In the genomic region with DNA sequence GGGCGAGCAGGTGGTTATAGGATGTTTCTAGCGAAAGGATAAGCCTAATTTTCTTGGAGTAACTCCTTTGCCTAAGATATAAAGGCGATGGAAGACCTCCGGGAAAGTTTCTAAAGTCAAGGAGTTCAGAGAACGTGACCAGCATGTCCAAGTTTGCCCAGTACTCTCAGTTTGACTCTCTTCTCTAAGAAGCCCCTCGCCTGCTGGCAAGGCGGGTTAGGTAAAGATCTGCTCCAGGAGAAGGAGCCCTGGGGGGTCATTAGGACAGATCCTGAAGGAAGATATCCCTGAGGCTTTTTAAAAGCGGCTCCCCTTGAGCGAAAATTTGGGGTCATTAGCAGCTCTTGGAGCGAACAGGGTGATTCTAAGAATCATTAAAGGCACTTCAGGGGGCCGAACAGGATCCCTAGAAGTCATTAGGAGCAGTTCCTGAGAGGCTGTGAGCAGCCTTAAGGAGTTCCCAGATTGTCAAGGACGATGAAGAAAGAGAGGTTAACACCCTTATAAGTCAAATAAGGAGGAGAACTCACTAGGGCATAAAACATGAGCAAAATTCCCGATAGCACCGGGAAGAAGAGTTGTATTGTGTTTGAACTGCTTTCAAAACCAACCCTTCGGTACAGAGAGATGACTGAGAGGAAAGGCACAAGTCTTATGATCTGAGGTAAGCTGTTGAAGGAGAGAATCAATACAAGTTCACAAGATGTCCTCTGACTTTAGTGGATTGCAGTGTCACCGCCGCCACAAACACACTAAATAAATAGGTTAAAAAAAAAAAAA, we compare ENCODE assay signal across 8 mouse cellular contexts. TPM values are rescaled to one million over a fixed set of nuclear protein-coding genes. Genes with fewer than 3 reads are reported as not detected.
DNase-seq lines count a peak whose midpoint lies in the region; ATAC-seq lines count a peak whose summit lies in the region.

No protein-coding gene starts in this region.

- H3K36me3 ChIP-seq in kidney, embryonic 14.5 days (ENCODE audit: control insufficient read depth, insufficient read depth, low read length), result peaks cover 20% of the 10 kb centered on the region
- H3K36me3 ChIP-seq in forebrain, embryonic 16.5 days (ENCODE audit: control insufficient read depth, insufficient read depth), result peaks cover 18% of the 10 kb centered on the region

- H3K4me3 ChIP-seq in kidney, embryonic 14.5 days (ENCODE audit: low read length), result peak overlapping the region; percentile 85
- peak overlapping the region; percentile 79 for H3K4me3 ChIP-seq in forebrain, embryonic 16.5 days (replicated peaks; ENCODE audit: low read length)

- H3K9ac ChIP-seq in kidney, embryonic 14.5 days (ENCODE audit: low read depth, low read length), result peak overlapping the region; percentile 85
- peak overlapping the region; percentile 44 for H3K9ac ChIP-seq in forebrain, embryonic 16.5 days (replicated peaks; ENCODE audit: low read depth, low read length)

- peaks cover 10% of the 10 kb centered on the region for H3K4me1 ChIP-seq in kidney, embryonic 14.5 days (ENCODE audit: control insufficient read depth, insufficient read depth, low read length)
- H3K4me1 ChIP-seq in forebrain, embryonic 16.5 days (replicated peaks; ENCODE audit: control insufficient read depth, insufficient read depth, low read length), result peaks cover 15% of the 10 kb centered on the region

- peak overlapping the region; percentile 91 for H3K27ac ChIP-seq in kidney, embryonic 14.5 days (ENCODE audit: low read depth, low read length)
- H3K27ac ChIP-seq in forebrain, embryonic 16.5 days (ENCODE audit: low read length), result peak overlapping the region; percentile 99

- H3K27me3 ChIP-seq in kidney, embryonic 14.5 days (ENCODE audit: control insufficient read depth, insufficient read depth, low read length), result no peaks in the 10 kb centered on the region
- H3K27me3 ChIP-seq in forebrain, embryonic 16.5 days (replicated peaks; ENCODE audit: control insufficient read depth, insufficient read depth, low read length), result no peaks in the 10 kb centered on the region

- no peak for ATAC-seq in kidney, embryonic 14.5 days (ENCODE audit: low FRiP score, low TSS enrichment)
- no peak for ATAC-seq in forebrain, embryonic 16.5 days

- DNase-seq in kidney, adult 18-20 months, result no peak
- peak; percentile 11 for DNase-seq in MN1 (ENCODE audit: low spot score)
- peak; percentile 4 for DNase-seq in lung, postnatal 25 days (ENCODE audit: low spot score)
- DNase-seq in adrenal gland, postnatal 4 days (ENCODE audit: low spot score in 2 of 2), result no peak
- DNase-seq in left cerebral cortex, adult 18-20 months (ENCODE audit: low spot score in 2 of 2), result no peak
- no peak for DNase-seq in cerebellum, adult 18-20 months

- WGBS in kidney, embryonic 14.5 days, result 12% methylated on average over 17 of the region's 17 CpGs
- WGBS in forebrain, embryonic 16.5 days, result 9% methylated on average over 17 of the region's 17 CpGs

- H3K4me2 ChIP-seq in kidney, embryonic 14.5 days (replicated peaks; ENCODE audit: low read depth, low read length), result peak overlapping the region; percentile 83
- peak overlapping the region; percentile 66 for H3K4me2 ChIP-seq in forebrain, embryonic 16.5 days (ENCODE audit: low read length)

- no peaks in the 10 kb centered on the region for H3K9me3 ChIP-seq in kidney, embryonic 14.5 days (ENCODE audit: control insufficient read depth, low read length)
- no peaks in the 10 kb centered on the region for H3K9me3 ChIP-seq in forebrain, embryonic 16.5 days (ENCODE audit: control insufficient read depth, low read length)

RNA-seq across cellular contexts. Expression of a gene that starts 0.6 kb away (rescaled TPM):
- 35.2 and 58.8 TPM in 2 replicates for polyA plus RNA-seq in kidney, embryonic 14.5 days (2014; fragmentation: Nextera tagmentation; extraction: Ambion mirVana)
- polyA plus RNA-seq in forebrain, embryonic 16.5 days (2015; fragmentation: Nextera tagmentation; extraction: Ambion mirVana), result 61.5 and 65.7 TPM in 2 replicates
- 10 to 100 TPM; 61.5 to 66.3 TPM for total RNA-seq in adrenal gland, postnatal 4 days (2021)
- total RNA-seq in left cerebral cortex, adult 18-20 months (2021), result 10 to 100 TPM; 36.2 to 38.2 TPM

RNA-seq across cellular contexts. Expression of a gene that starts 45.8 kb away (rescaled TPM):
- 6.8 and 11.0 TPM in 2 replicates for polyA plus RNA-seq in kidney, embryonic 14.5 days (2014; fragmentation: Nextera tagmentation; extraction: Ambion mirVana)
- 12.6 and 14.1 TPM in 2 replicates for polyA plus RNA-seq in forebrain, embryonic 16.5 days (2015; fragmentation: Nextera tagmentation; extraction: Ambion mirVana)
- total RNA-seq in adrenal gland, postnatal 4 days (2021), result 10 to 100 TPM; 21.8 to 26.4 TPM
- 10 to 100 TPM; 45.8 to 51.2 TPM for total RNA-seq in left cerebral cortex, adult 18-20 months (2021)

Comparison
In these comparisons a context has a peak if more than half of its experiments do, and no peak if none do; other contexts are left out.
1. DNase-seq: peak in MN1 (single experiment) and lung, postnatal 25 days (single experiment); none in kidney, adult 18-20 months (single experiment), adrenal gland, postnatal 4 days (0 of 2), left cerebral cortex, adult 18-20 months (0 of 2) and cerebellum, adult 18-20 months (0 of 2).